Mouse (Mus musculus) stomach, embryonic 14.5 days (tissue): ENCODE results near the gene Zbtb11. TPM values are rescaled to one million over a fixed set of nuclear protein-coding genes. Genes with fewer than 3 reads are reported as not detected.

Experiments
- ATAC-seq: fragments of 200-750 bp; cut with Nextera tagmentation; 2 replicates; pipeline ENCODE4 v1.8.0; 2017; ENCODE audit warnings: low read depth, moderate TSS enrichment; ENCODE audit not compliant: insufficient number of reproducible peaks, insufficient read depth, low FRiP score
- H3K27ac ChIP-seq: fragments of 300-500 bp; sonication (generic); 2 replicates; pipeline ENCODE4 v1.5.1; 2014; ENCODE audit warnings: mild to moderate bottlenecking, low read length, moderate library complexity, mixed read lengths
- H3K27me3 ChIP-seq: fragments of 300-500 bp; sonication (generic); 2 replicates; pipeline ENCODE4 v1.6.1; 2014; ENCODE audit warnings: low read length, control low read depth, mixed read lengths; ENCODE audit not compliant: control insufficient read depth, insufficient read depth
- H3K36me3 ChIP-seq: fragments of 300-500 bp; sonication (generic); 2 replicates; pipeline ENCODE4 v1.6.1; 2014; ENCODE audit warnings: mild to moderate bottlenecking, control low read depth, low read length, moderate library complexity, mixed read lengths; ENCODE audit not compliant: control insufficient read depth, insufficient read depth
- H3K4me1 ChIP-seq: fragments of 300-500 bp; sonication (generic); 2 replicates; pipeline ENCODE4 v1.6.1; 2014; ENCODE audit warnings: low read length, control low read depth, mixed read lengths; ENCODE audit not compliant: control insufficient read depth, insufficient read depth
- H3K4me2 ChIP-seq: fragments of 300-500 bp; sonication (generic); replicated peaks from 2 replicates; pipeline ENCODE4 v1.6.1; 2014; ENCODE audit warnings: low read depth, low read length, control low read depth
- H3K4me3 ChIP-seq: fragments of 300-500 bp; sonication (generic); 2 replicates; pipeline ENCODE4 v1.5.1; 2014; ENCODE audit warnings: low read depth, low read length, control low read depth
- H3K9ac ChIP-seq: fragments of 300-500 bp; sonication (generic); replicated peaks from 2 replicates; pipeline ENCODE4 v1.6.1; 2014; ENCODE audit warnings: low read depth, mild to moderate bottlenecking, control low read depth, low read length, moderate library complexity, mixed read lengths
- H3K9me3 ChIP-seq: fragments of 300-500 bp; sonication (generic); 2 replicates; pipeline ENCODE4 v1.6.1; 2016; ENCODE audit warnings: low read depth, low read length, control low read depth; ENCODE audit not compliant: control insufficient read depth
- WGBS: fragments of 180-500 bp; shearing (Covaris S2); extraction: QIAGEN DNeasy Blood & Tissue Kit; methylation state at CpG from one replicate; pipeline ENCODE4 v1.1.7; 2014; 5-methylcytosine and 5-hydroxymethylcytosine counted together
- polyA plus RNA-seq: library from polyadenylated mRNA; unstranded; fragments of >200 nt; fragmentation: Nextera tagmentation; extraction: Ambion mirVana; gene quantifications from 2 replicates; pipeline ENCODE4 v1.2.1, GENCODE M21; 2014

The Zbtb11 gene
- polyA plus RNA-seq: 20.9 and 22.3 TPM in 2 replicates

DNA sequence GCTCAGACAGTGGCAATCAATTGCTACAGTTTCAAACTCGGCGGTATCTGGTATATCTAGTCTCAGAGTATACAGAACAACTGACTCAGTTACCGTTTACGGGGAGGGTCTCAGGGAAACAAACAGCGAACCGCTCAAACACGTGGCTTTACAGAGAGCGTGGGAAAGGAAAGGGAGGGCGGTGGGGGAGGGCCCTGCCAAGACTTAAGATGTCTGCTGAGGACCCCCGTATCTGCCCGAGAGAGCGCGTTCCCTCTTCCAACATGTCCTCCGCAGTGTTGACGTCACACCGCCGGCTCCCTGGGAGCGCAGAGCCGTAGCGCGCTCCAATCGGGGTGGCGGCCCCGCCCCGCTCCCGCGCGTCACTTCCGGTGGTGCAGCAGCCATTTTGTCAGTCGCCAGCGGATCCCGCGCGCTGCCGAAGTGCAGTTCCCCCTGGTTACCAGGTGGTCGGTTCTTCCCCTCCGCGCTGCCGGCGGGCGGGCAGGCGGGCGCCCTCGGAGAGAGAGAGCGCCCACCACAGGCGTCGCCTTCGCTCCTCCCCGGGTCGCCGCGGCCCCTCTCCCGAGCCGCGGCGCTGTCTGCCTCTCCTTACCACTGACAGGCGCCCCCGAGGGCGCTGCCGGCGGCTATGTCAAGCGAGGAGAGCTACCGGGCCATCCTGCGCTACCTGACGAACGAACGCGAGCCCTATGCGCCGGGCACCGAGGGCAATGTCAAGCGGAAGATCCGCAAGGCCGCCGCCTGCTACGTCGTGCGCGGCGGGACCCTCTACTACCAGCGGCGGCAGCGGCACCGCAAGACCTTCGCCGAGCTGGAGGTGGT is at the start of gene Zbtb11:
Zbtb11 (plus strand) TSS at position 453 of the 825 bp plus-strand sequence.
- Histone ChIP-seq H3K36me3 (peaks cover 40% of the 10 kb centered on the region), H3K4me1 (peaks cover 7% of the 10 kb centered on the region), H3K4me3 (peak within 1 kb of the TSS; percentile 99), H3K9ac (peak within 1 kb of the TSS; percentile 89), H3K4me2 (peak within 1 kb of the TSS; percentile 76), H3K9me3 (no peaks in the 10 kb centered on the region), H3K27me3 (no peaks in the 10 kb centered on the region), H3K27ac (peak within 1 kb of the TSS; percentile 90)
- peak; percentile 98 for ATAC-seq
- 0% methylated on average over 83 of the region's 86 CpGs for WGBS

DNA sequence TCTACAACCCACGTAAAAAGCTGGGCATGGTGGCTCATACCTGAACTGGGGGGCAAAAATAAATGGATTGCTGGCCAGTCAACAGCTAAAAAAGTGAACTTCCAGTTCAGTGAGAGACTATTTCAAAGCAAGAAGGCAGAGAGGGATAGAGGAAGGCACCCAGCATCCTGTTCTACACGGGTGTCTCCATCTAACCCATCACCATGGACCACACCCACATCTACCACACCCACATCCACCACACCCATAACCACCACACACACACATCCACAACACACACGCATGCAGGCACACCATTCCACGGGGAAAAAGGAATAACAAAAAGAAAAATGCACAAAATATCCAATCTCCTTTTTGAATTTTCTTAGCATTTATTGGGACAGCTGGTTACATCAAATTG is 49.7 kb upstream of the Zbtb11 start:
- H3K27ac ChIP-seq: no peak overlapping the region
- H3K4me3 ChIP-seq: no peak overlapping the region
- no peak overlapping the region for H3K4me2 ChIP-seq
- no peaks in the 10 kb centered on the region for H3K4me1 ChIP-seq
- 93% methylated on average over 4 of the region's 4 CpGs for WGBS
- ATAC-seq: no peak
- H3K36me3 ChIP-seq: peaks cover 3% of the 10 kb centered on the region
- no peak overlapping the region for H3K9ac ChIP-seq
- H3K27me3 ChIP-seq: no peaks in the 10 kb centered on the region
- no peaks in the 10 kb centered on the region for H3K9me3 ChIP-seq

DNA sequence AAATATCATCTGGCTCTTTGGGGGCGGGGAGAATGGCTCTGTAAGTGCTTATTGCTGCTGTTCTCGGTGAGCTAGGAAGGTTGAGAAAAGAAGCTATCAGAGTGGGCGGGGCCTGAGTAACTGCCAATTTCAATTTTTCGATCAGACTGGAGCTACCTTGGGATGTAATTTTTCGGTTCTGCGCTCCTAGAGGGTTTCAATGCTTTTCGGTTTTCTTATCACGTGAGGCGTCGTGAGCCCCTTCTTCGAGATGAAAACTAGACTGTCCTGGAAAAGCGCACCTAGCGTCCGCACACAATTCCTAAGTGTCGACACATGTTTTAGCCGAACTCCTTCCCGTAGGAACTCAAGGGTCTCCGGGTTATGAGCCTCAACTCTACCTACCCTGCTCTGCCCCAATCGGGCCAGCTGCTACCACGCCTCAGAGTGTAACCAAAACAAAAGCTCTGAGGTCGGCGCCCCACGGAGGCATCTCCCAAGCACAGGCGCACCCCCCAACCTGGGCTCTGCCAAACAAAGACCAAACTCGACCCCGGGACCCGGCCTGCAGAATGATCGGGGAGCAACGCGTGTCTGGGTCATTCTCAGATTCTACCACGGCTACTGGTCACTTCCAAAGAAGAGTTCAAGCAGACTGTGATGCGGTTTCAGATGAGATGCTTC is 39.9 kb upstream of the Zbtb11 start:
- no peaks in the 10 kb centered on the region for H3K4me1 ChIP-seq
- H3K4me2 ChIP-seq: peak overlapping the region; percentile 73
- H3K27me3 ChIP-seq: no peaks in the 10 kb centered on the region
- H3K36me3 ChIP-seq: no peaks in the 10 kb centered on the region
- H3K27ac ChIP-seq: peak overlapping the region; percentile 55; the same call in 1 of the 2 replicates
- peak overlapping the region; percentile 61 for H3K9ac ChIP-seq
- H3K4me3 ChIP-seq: peak overlapping the region; percentile 85
- WGBS: 1% methylated on average over 32 of the region's 32 CpGs
- H3K9me3 ChIP-seq: no peaks in the 10 kb centered on the region
- ATAC-seq: peak; percentile 33; the same call in 1 of the 2 replicates

DNA sequence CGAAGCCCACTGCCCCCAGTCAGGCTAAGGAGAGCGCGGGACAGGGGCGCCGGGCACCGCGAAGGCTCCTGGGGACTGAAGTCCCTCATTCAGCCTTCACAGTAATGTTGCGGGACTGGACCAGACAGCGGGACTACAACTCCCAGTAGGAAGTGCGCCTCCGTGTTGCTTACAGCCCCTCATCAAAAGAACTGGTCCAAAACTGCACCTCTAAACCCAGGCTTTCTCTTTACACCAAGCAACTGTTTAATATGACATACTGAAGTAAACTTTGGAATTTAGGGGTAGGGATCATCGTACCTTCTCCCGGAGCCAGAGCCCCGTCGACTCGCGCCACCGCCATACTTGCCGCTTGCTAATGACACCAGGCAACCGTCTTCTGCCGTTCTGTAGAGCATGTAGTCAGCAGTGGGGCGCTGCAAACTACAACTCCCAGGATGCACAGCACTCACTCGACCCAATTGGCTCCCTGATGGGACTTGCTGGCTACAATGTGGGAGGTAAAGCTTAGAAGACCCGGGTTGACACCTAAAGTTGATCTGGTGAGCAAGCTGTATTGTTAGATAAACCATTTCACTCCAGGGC is 39.1 kb upstream of the Zbtb11 start, which contains the start of gene Cep97:
Cep97 (minus strand) TSS at position 403 of the 585 bp plus-strand sequence.
- peak; percentile 99 for ATAC-seq
- under 1% methylated on average over 24 of the region's 24 CpGs for WGBS
- Histone ChIP-seq H3K9ac (peak within 1 kb of the TSS; percentile 61), H3K9me3 (no peaks in the 10 kb centered on the region), H3K27ac (peak within 1 kb of the TSS; percentile 55; the same call in 1 of the 2 replicates), H3K4me3 (peak within 1 kb of the TSS; percentile 85), H3K36me3 (no peaks in the 10 kb centered on the region), H3K27me3 (no peaks in the 10 kb centered on the region), H3K4me1 (no peaks in the 10 kb centered on the region), H3K4me2 (peak within 1 kb of the TSS; percentile 73)

DNA sequence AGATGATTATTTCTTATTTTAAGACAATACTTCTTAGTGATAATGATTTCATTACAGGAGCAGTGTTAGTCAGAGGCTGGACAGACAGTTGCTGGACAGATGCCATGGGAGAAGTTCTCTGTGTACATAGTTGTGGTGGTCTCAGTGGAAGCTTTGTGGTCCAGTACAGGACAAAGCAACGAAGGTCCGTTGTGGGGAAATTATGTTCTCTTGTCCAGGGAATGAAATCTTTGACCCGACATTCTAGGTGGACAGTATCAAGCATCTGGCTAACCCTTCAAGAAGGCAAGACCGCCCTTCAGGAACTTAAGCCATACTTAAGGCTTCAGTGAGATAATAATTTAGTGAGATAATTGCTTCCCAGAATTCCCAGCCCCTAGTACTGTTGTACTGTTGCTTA is 34.9 kb upstream of the Zbtb11 start:
- Histone ChIP-seq H3K9me3 (no peaks in the 10 kb centered on the region), H3K9ac (no peak overlapping the region), H3K36me3 (no peaks in the 10 kb centered on the region), H3K27ac (no peak overlapping the region), H3K4me1 (no peaks in the 10 kb centered on the region), H3K27me3 (no peaks in the 10 kb centered on the region), H3K4me3 (no peak overlapping the region), H3K4me2 (no peak overlapping the region)
- ATAC-seq: no peak
- WGBS: 84% methylated on average over 4 of the region's 4 CpGs

DNA sequence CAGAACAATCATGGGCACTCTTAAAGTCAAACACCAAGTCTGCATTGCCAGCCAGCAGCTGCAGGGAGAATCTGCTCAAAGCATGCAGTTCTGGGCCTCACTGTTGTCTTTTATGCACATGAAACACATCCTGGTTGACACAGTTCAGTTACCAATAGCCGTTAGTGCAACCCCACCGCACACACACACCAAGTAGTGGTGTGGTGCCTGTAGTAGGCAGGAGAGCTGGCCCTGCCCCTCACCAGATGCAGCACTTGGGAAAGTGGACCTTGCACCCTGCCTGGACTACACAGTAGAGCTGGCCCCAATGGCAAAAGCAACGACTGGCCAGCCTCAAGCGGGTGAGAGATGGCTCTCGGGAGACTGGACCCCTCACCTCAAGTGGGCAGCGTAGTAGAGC is 34.0 kb upstream of the Zbtb11 start:
- no peak overlapping the region for H3K27ac ChIP-seq
- H3K4me1 ChIP-seq: no peaks in the 10 kb centered on the region
- H3K4me3 ChIP-seq: no peak overlapping the region
- ATAC-seq: peak; percentile 38; the same call in 1 of the 2 replicates
- no peaks in the 10 kb centered on the region for H3K27me3 ChIP-seq
- no peak overlapping the region for H3K4me2 ChIP-seq
- no peaks in the 10 kb centered on the region for H3K9me3 ChIP-seq
- no peaks in the 10 kb centered on the region for H3K36me3 ChIP-seq
- 86% methylated on average over 6 of the region's 6 CpGs for WGBS
- no peak overlapping the region for H3K9ac ChIP-seq

DNA sequence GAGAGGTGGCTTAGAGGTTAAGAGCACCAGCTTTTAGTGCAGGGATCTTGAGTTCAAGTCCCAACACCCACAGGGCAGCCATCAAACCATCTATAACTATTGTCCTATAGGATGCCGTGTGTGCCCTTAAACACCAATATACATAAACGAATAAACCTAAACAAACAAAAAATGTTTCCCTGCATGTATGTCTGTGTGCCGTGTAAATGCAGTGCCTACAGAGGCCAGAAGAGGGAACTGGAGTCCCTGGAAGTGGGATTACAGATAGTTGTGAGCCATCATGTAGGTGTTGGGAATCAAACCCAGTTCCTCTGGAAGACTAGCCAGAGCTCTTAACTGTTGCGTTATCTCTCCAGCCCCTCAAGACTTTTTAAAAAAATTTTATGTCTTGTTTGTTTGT is 32.9 kb upstream of the Zbtb11 start:
- no peak for ATAC-seq
- Histone ChIP-seq H3K4me2 (no peak overlapping the region), H3K9ac (no peak overlapping the region), H3K27me3 (no peaks in the 10 kb centered on the region), H3K9me3 (no peaks in the 10 kb centered on the region), H3K36me3 (no peaks in the 10 kb centered on the region), H3K4me1 (no peaks in the 10 kb centered on the region), H3K27ac (no peak overlapping the region), H3K4me3 (no peak overlapping the region)
- 89% methylated on average over 4 of the region's 4 CpGs for WGBS

DNA sequence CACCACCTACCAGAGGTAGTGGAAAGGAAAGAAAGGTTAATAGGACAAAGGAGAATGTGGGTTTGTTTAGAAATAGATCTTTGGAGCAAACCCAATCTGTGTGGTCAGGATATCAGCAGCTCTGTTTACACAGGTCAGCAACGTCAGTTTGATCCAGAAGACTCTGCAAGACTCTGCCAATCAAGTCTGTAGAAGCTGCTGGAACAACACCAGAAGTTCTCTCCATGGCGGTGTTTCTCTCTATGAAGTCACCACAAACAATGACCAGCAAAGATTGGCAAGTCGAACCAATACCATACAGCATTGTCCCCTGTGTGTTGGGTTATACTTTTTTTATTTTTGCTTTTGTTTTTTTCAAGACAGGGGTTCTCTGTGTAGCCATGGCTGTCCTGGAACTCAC is 26.4 kb upstream of the Zbtb11 start:
- no peak for ATAC-seq
- 63% methylated on average over 3 of the region's 3 CpGs for WGBS
- no peaks in the 10 kb centered on the region for H3K36me3 ChIP-seq
- no peak overlapping the region for H3K4me2 ChIP-seq
- H3K4me3 ChIP-seq: no peak overlapping the region
- no peaks in the 10 kb centered on the region for H3K4me1 ChIP-seq
- no peaks in the 10 kb centered on the region for H3K27me3 ChIP-seq
- no peaks in the 10 kb centered on the region for H3K9me3 ChIP-seq
- H3K27ac ChIP-seq: no peak overlapping the region
- H3K9ac ChIP-seq: no peak overlapping the region
